Mouse (Mus musculus) lung, postnatal 10 days (tissue): ENCODE measurements at regions not wholly inside any gene's neighbourhood (a gene's known extent, or its start where the extent isn't known, plus 50 kb on each side); places are given as distances from the start of the nearest gene placed in this dataset.

Source experiments
- DNase-seq: peaks from one replicate; pipeline ENCODE4 v3.0.0; 2021

DNA sequence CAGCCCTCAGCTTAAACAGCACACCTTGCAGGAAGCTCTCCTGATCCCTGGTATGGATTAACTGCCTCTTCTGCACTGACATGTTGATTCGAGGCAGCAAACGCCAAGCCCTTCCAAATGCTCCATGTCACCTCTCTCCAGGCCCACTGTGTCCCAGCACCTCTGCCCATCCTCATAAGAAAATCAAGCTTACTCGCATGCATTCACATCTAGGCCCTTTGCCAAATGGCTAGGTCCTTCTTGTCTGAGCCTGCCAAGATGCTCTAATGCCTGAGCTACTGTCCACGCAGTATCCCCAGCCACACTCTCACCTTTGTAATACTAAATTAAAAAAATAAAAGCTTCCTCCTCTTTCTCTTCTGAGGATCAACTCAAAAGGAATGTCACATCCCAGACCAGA lies 588.7 kb upstream of the Cdh11 start:
- no peak for DNase-seq

DNA sequence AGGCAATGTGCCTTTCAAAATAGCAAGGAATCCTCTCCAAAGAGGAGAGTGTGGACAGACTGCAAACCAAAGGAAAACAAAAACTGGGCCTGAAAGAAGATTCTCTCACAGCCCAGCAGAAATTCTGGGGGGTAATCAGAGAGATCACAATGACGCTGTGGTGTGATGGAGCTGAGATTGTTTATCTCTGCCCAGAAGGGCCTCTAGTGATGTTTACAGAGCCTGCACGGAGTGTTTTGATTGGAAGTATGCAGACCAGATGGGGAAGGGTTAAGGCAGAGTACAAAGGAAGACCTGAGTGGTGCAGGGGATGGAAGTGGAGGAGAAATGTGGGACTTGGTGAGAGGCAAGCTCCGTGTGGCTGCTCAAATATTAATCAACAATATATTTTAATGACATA lies 593.1 kb upstream of the Cdh11 start:
- DNase-seq: no peak

DNA sequence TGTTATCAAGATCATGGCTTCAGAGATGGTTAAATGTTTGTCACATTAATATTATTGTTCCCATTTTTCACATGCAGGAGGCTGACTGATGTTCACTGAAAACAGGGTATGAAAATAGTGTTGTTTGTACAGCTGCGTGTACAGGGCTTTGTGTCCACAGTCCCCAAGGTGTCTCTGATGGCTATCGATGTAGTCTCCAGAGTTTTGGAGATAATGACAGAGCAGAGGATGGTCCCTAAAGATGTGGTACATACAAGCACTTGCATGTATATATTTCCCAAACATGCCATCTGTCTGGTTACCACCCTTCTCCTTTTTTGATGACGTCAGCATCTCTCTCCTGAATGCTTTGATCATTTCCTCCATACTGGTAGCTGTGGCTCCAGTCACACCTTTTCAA lies 596.1 kb upstream of the Cdh11 start:
- no peak for DNase-seq

GRCm38 (mm10) chr8:103391359-103391758 lies 605.9 kb upstream of the Cdh11 start:
- no peak for DNase-seq

DNA sequence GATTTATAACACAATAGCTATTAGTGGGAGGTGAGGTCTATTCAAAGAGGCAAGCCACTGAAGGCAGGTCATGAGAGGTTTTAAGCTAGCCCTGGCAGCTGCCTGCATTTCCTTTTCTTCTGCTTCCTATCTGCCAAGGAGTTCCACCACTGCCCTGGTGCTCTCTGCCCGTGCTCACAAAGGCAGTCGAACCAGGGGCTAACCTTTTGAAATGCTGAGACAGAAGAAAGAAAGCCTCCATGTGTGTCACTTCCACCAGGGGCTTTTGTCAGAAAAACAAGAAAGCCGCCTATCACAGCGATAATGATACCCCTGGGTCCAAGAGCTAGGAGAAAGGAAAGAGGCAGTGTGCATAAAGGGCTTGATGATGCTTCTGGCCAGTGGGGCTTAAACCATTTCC lies 609.9 kb upstream of the Cdh11 start:
- no peak for DNase-seq

- DNase-seq: no peak
Measured at GRCm38 (mm10) chr8:103398179-103398578, 612.7 kb upstream of the Cdh11 start.

DNA sequence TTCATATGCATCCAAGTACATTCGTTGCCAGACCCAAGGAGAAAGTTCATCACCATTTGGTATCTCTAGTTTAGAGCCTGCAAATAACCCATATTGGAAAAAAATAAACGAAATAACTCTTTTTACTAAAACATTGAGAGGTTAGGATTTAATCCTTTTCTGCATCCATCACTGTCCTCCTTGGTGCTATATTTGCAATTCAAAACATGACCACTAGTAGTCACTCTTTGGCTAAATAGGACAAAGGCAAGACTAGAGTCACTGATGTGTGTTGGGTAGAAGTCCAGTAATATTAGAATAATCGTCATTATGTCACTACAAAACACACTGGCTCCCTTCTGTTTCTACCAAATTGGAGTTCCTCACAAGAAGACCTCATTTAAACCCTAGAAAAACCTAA lies 614.0 kb upstream of the Cdh11 start:
- DNase-seq: no peak

DNA sequence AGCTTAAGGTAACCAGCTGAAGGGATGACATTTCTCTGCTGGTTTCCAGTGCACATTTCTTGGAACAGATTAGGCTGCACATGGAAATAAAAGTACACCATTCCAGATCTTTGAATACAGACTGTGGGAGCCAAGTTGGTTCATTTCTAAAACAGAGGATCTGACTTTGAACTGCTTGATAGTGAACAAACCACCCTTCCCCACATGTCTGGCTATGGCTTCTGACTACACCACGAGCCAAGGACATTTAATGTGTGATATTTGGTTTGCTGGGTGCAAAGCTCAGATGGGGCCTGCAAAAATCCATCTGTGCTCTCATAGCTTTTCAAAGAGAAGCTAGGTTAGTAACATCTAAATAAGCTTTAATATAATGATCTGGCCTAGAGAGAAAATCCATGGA lies 614.7 kb upstream of the Cdh11 start:
- no peak for DNase-seq

DNA sequence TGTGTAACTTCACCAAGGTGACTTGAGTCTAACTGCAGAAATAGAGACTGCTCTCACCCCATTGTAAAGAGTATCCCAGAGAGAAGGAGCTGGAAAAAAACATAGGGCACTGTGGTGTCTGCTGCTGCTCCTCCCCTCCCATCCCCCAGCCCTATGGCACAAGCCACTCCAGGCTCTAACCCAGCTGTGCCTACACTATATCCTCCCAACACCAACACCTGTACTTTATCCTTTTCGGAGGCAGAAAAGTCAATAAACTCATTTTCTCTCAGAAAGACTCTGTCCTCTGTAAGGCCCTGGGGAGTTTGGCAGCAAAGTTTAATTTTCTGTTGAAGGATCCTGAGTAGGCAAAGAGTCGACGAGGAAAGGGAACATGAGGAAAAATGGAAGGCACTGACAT lies 617.3 kb upstream of the Cdh11 start:
- DNase-seq: no peak

- DNase-seq: no peak
Measured at GRCm38 (mm10) chr8:103403826-103404225, 618.4 kb upstream of the Cdh11 start.

DNA sequence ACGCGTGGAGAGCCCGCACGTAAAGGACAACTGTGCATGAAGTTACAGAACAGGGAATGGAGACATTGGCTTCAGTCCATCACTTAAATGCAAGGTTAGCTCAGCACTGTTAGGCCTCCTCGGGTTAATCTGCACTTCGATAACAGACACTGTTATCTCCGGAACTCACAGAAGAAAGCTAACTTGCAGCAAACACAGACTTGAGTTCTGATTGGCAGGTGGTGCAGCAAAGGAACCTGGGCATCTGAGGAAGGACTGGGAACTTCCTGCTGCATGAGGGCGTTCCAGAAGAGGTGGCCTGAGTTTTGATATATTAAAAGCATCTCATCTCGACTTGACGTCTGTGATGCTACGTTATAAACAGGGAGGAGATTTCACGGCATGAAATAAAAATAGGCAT lies 620.3 kb upstream of the Cdh11 start:
- no peak for DNase-seq

- no peak for DNase-seq
Measured at GRCm38 (mm10) chr8:103406921-103407320, 621.5 kb upstream of the Cdh11 start.

- DNase-seq: no peak
Measured at GRCm38 (mm10) chr8:103407631-103408030, 622.2 kb upstream of the Cdh11 start.

DNA sequence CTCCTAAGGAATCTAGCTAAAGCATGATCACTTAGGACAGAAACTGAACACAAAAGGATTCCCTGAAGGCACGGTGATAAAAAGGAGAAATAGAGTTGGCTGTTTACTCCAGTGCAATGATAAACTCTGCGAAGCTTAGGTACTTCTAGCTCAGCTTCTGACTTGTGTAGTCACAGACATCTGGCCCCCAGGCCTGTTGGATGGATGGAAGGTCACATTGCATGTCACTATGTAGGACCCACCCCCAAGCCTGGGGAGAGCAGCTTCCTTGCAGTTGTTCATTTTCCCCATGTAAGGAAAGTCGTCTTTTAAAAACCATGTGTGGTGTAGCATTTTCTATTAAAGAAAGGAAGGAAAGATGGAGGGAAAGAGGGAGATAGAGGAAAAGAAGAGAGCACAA lies 623.0 kb upstream of the Cdh11 start:
- no peak for DNase-seq

- DNase-seq: peak; percentile 73
Measured at GRCm38 (mm10) chr8:103409121-103409551, 623.7 kb upstream of the Cdh11 start.

DNA sequence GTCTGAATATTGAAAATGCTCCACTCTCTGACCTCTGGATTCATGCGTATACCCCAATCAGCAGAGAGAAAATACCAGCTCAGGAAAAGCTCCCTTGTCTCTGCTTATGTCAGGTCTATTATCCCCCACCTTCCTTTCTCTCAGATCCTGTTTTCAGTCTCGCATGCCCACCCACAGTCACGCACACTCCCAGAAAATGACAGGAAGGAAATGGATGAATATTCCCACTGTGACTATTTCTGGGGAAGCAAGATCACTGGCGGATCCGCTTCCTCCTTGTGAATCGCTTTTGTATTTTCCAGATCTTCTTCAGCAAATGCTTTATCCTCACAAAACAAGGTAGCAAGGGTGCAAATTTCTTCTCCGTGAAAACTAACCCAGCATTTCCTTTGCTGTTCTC lies 627.3 kb upstream of the Cdh11 start:
- no peak for DNase-seq

DNA sequence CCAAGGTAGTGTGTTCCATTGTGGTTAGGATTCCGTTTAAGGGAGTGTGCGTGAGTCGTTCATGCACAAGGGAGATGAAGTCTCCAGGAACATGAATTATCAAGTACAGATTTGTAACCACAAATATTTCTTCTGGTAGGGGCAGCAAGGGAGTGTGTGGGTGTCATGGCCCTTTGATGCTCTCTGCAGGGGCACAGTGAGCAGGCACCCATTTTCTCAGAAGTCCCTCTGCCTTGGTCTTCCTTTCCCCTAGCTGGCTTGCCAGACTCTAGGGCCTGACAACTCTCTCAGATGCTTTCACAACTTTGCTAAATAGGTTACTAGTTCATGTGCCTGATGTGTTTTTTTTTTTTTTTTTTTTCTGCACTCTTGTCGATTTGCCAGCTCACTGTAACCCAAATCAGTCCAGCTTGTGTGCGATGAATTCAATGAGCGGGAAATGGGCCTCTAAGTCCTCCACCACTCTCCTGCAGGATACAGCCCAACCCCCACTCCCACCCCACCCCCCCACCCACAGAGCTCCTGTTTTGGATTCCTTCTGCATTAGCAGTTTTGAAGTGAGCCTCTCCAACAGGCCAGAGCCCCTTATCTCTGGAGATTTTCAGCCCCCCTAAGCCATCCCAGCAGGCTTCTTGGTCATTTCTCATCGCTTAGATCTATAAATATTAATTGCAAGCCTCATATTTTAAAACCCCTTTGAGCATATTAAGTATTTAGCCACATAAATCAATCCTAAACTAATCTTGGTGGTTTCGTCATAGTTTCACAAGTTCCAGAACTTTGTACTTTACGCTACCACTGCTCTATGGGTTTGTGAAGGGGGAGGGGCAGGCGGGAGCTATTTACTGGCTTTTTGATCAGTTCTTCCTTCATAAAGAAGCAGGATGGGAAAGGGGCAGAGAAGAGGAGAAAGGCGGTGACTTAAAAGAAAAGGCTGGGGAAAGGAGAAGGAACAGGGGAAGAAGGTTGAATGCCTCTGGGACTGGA lies 628.4 kb upstream of the Cdh11 start:
- no peak for DNase-seq

- no peak for DNase-seq
Measured at GRCm38 (mm10) chr8:103422313-103422973, 637.0 kb upstream of the Cdh11 start.

GRCm38 (mm10) chr8:103425967-103426366 lies 640.5 kb upstream of the Cdh11 start:
- no peak for DNase-seq

- DNase-seq: no peak
Measured at GRCm38 (mm10) chr8:103430874-103431492, 645.5 kb upstream of the Cdh11 start.

DNA sequence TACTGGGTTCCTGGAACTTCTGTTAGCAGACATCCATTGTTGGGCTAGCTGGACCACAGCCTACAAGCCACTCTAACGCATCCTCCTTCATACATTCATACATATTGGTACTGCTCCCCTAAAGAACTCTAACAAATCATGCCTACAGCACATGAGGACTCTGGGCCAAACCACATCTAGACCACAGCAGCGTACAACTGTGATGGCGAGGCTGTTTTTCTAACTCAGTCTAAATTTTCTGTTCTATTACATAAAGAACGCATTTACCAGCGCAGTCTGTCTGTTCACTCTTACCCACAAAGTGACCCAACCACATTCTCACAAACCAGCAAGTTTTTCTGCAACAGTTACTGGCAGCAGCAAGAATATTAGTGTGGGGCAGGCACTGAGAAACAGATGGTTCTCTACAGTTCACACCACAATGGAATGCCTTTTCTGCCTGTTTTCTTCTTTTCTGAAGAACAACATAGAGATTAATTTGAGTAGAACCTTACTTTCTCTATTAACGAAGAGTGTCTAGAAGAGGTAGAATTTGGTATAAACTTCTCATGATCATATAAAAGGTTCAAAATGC lies 648.2 kb upstream of the Cdh11 start:
- peak; percentile 58 for DNase-seq

DNA sequence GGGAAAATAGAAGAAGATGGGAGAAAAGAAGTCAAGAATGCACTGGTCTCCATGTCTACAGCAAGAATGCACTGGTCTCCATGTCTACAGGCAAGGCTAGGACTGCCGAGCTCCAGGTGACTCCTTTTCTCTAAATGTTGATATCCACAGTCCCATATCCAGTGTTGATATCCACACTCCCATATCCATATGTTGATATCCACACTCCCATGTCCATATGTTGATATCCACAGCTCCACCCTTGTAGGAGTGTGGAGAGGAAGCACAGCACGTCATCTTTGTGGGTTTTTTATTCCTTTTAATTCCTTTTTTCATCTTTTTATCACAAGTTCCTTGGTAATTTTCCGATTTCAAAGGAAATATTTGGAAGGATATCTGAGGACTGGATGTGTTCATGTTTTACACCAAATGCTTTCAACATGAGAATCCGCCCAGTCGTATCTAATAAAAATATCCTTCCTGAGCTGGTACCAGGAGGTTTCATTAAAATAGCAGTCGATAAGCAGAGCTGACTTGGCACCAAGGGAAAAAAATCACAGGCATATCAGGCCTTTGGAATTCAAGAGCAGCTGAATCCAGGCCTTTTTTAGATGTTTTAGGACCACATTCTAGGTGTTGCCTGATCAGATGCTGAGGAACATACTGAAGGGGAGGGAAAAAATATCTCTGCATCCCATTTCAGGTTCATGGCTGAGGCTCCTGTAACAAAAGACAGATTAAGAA lies 653.7 kb upstream of the Cdh11 start:
- no peak for DNase-seq

DNA sequence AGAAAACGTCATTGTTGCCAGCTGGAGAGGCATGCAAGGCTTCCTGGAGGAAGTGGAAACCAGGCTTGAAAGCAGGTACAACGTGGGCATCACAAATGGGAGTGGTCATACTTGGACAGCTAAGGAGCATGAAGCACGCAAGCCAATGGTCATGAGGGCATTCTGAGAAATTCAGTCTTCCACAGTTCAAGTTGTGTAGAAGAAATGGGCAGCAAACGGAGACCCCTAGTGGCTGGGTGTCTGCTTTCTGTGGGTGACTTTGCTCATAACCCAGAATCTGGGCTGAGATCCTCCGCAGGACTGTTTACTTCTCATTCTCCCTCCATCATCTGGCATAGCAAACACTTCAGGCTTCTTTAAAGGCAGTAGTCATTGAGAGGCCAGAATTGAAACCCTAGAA lies 655.7 kb upstream of the Cdh11 start:
- DNase-seq: peak; percentile 64
